Mouse (Mus musculus): ENCODE results near the gene Prkag2. TPM values are rescaled to one million over a fixed set of nuclear protein-coding genes. Genes with fewer than 3 reads are reported as not detected.

Prkag2 gene
- polyA plus RNA-seq, 1 experiment from 2014 or later: 36.4 TPM

DNA sequence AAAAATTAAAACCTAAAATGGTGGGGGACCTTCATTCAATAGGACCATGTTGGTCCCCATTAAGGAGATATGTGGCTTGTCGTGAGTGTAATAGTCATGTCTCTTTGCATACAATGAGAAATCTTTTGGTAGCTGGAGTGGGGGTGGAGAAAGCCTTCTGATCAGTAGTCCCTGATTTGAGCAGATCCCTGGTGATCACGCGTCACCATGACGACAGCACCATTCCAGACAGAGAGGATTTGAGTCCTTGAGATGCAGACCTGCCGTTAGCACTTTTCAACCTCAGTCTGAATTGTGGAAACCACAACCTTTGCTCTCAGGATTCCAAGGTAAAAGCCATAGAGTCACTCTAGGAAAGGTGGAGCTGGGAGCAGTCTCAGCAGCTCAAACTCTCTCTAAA is 18.7 kb upstream of the Prkag2 start:
- 90% methylated on average over 5 of the region's 5 CpGs for WGBS

DNA sequence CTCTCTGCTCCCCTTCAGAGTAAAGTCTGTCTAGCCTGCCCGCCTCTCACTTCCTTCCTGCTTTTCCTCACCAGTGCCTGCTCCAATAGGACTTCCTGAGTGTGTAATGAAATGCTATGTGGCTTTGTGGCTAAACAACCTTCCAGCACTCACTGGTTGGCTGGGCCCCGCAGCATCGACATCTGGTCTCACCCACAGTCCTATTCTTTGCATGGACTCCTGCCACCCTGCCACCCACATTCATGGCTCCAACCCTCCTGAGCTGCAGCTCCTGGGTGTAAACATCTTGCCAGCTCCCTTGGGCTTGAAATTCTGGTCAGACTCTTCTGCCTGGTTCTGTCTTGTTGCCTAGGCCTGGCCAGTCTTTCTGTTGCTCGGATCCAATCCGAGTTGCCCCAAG is 15.6 kb upstream of the Prkag2 start:
- TF ChIP-seq CTCF (IDR thresholded peaks at IDR 0.05; ENCODE audit: low read depth): no peak
- Histone ChIP-seq H3K9ac (ENCODE audit: low read depth, low read length) (no peak overlapping the region), H3K4me2 (ENCODE audit: low read length) (no peak overlapping the region), H3K36me3 (ENCODE audit: insufficient read depth, low read length) (no peaks in the 10 kb centered on the region), H3K27me3 (ENCODE audit: insufficient read depth, low read length) (no peaks in the 10 kb centered on the region), H3K4me3 (replicated peaks; ENCODE audit: low read depth, low read length) (no peak overlapping the region), H3K9me3 (replicated peaks; ENCODE audit: low read length) (no peaks in the 10 kb centered on the region), H3K4me1 (replicated peaks; ENCODE audit: insufficient read depth, low read length) (no peaks in the 10 kb centered on the region), H3K27ac (no peak overlapping the region)
- DNase-seq (ENCODE audit: low spot score) (peak; percentile 9), ATAC-seq (replicated peaks; ENCODE audit: low FRiP score, low read depth) (no peak)
- WGBS: 71% methylated on average over 5 of the region's 5 CpGs

More for the DNA sequence above, 18.7 kb upstream of the Prkag2 start:
- H3K27ac ChIP-seq: no peak overlapping the region
- H3K4me1 ChIP-seq (replicated peaks; ENCODE audit: insufficient read depth, low read length): no peaks in the 10 kb centered on the region
- TF ChIP-seq CTCF (IDR thresholded peaks at IDR 0.05; ENCODE audit: low read depth): no peak
- no peak overlapping the region for H3K4me3 ChIP-seq (replicated peaks; ENCODE audit: low read depth, low read length)
- H3K9me3 ChIP-seq (replicated peaks; ENCODE audit: low read length): no peaks in the 10 kb centered on the region
- ATAC-seq (replicated peaks; ENCODE audit: low FRiP score, low read depth) (no peak), DNase-seq (ENCODE audit: low spot score) (no peak)
- H3K4me2 ChIP-seq (ENCODE audit: low read length): no peak overlapping the region
- no peak overlapping the region for H3K9ac ChIP-seq (ENCODE audit: low read depth, low read length)
- H3K27me3 ChIP-seq (ENCODE audit: insufficient read depth, low read length): no peaks in the 10 kb centered on the region
- H3K36me3 ChIP-seq (ENCODE audit: insufficient read depth, low read length): no peaks in the 10 kb centered on the region

DNA sequence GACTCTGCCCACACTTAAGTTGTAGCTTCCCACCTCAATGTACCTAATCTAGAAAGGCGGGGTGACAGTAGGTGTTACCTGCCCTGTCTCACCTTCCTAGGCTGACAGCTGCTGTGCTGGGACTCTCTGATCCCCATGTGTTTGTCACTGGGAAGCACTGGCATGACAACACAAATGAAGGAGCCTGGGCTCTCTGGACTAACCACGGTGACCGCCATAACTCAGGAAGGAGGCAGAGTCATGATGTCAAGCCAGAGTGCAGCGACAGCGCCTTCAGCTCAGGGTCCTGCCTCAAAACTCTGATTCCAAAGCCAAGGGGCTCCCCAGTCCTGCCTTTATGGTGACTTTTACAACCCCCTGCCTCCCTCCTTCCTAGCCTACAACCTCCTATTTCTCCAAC is 14.8 kb upstream of the Prkag2 start:
- Histone ChIP-seq H3K4me2 (ENCODE audit: low read length) (no peak overlapping the region), H3K27ac (no peak overlapping the region), H3K9me3 (replicated peaks; ENCODE audit: low read length) (no peaks in the 10 kb centered on the region), H3K36me3 (ENCODE audit: insufficient read depth, low read length) (no peaks in the 10 kb centered on the region), H3K27me3 (ENCODE audit: insufficient read depth, low read length) (no peaks in the 10 kb centered on the region), H3K4me3 (replicated peaks; ENCODE audit: low read depth, low read length) (no peak overlapping the region), H3K4me1 (replicated peaks; ENCODE audit: insufficient read depth, low read length) (no peaks in the 10 kb centered on the region), H3K9ac (ENCODE audit: low read depth, low read length) (no peak overlapping the region)
- 60% methylated on average over 5 of the region's 5 CpGs for WGBS
- DNase-seq (ENCODE audit: low spot score): no peak
- no peak for TF ChIP-seq CTCF (IDR thresholded peaks at IDR 0.05; ENCODE audit: low read depth)
- no peak for ATAC-seq (replicated peaks; ENCODE audit: low FRiP score, low read depth)

DNA sequence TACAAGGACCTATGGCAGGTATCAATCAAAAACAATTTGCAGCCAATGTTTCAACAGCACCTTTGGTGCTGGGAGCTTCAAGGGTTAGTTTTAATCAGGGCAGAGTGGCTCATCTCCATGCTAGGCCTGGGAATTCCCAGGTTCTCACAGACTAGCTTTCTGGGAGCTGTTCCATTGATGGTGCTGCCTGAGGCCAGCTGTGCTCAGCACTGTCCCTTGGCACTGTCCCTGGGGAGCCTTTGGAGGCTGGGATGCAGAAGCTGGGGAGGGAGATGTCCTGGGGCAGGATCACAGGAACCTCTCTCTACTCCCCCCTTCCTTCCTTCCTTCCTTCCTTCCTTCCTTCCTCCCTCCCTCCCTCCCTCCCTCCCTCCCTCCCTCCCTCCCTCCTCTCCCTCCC is 13.7 kb upstream of the Prkag2 start:
- no peak overlapping the region for H3K4me3 ChIP-seq (replicated peaks; ENCODE audit: low read depth, low read length)
- no peak for DNase-seq (ENCODE audit: low spot score)

DNA sequence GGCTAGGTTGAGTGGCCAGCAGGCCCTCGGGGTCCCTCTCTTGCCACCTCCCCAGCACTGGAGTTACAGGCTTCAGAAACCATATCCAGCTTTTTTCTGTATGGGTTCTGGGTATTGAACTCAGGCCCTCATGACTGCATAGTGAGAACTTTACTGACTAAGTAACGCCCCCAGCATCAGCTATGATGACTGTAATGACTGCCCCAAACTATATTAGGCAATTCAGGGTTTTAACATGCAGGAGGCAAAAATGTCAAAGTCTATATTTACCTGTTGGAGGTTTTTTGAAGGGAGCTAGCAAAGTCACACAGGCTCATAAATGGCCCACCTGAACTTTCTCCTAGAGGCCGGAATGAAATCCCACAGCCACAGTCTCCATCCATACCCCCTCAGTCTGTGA is 9.9 kb upstream of the Prkag2 start:
- H3K4me2 ChIP-seq (ENCODE audit: low read length): no peak overlapping the region
- no peaks in the 10 kb centered on the region for H3K36me3 ChIP-seq (ENCODE audit: insufficient read depth, low read length)
- H3K4me1 ChIP-seq (replicated peaks; ENCODE audit: insufficient read depth, low read length): no peaks in the 10 kb centered on the region
- no peak for ATAC-seq (replicated peaks; ENCODE audit: low FRiP score, low read depth)
- 88% methylated on average over 3 of the region's 3 CpGs for WGBS
- H3K9me3 ChIP-seq (replicated peaks; ENCODE audit: low read length): no peaks in the 10 kb centered on the region
- no peak overlapping the region for H3K9ac ChIP-seq (ENCODE audit: low read depth, low read length)
- DNase-seq (ENCODE audit: low spot score): no peak
- H3K27ac ChIP-seq: no peak overlapping the region
- TF ChIP-seq CTCF (IDR thresholded peaks at IDR 0.05; ENCODE audit: low read depth): no peak
- 0 out of 2 replicates have a peak, but pooled peaks cover 3% of the 10 kb centered on the region for H3K27me3 ChIP-seq (ENCODE audit: insufficient read depth, low read length)
- no peak overlapping the region for H3K4me3 ChIP-seq (replicated peaks; ENCODE audit: low read depth, low read length)

More for the DNA sequence above, 13.7 kb upstream of the Prkag2 start:
- Histone ChIP-seq H3K36me3 (ENCODE audit: insufficient read depth, low read length) (no peaks in the 10 kb centered on the region), H3K4me1 (replicated peaks; ENCODE audit: insufficient read depth, low read length) (no peaks in the 10 kb centered on the region), H3K9ac (ENCODE audit: low read depth, low read length) (no peak overlapping the region), H3K4me2 (ENCODE audit: low read length) (no peak overlapping the region), H3K9me3 (replicated peaks; ENCODE audit: low read length) (no peaks in the 10 kb centered on the region), H3K27me3 (ENCODE audit: insufficient read depth, low read length) (no peaks in the 10 kb centered on the region), H3K27ac (no peak overlapping the region)
- no peak for TF ChIP-seq CTCF (IDR thresholded peaks at IDR 0.05; ENCODE audit: low read depth)
- ATAC-seq (replicated peaks; ENCODE audit: low FRiP score, low read depth): no peak

DNA sequence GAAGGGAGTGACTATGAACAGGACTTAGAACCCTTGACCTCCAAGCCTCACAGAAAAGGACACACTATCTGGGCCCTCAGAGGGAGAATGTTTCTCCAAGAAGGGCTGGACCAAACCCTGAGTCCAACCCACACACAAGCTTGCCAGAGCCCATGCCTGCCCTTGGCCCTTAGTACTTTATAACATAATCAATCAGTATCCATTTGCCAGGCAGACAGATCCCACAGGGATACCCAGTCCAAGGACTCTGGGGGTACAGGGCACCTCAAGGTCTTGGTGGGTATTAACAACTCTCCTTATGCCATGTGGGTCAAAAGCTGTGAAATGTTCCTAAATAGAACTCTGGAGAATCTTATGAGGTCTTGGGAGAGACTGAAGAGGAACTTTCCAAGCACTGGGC is 5.3 kb upstream of the Prkag2 start:
- no peak for TF ChIP-seq CTCF (IDR thresholded peaks at IDR 0.05; ENCODE audit: low read depth)
- H3K27ac ChIP-seq: no peak overlapping the region
- H3K36me3 ChIP-seq (ENCODE audit: insufficient read depth, low read length): no peaks in the 10 kb centered on the region
- DNase-seq (ENCODE audit: low spot score) (no peak), ATAC-seq (replicated peaks; ENCODE audit: low FRiP score, low read depth) (no peak)
- no peak overlapping the region for H3K4me3 ChIP-seq (replicated peaks; ENCODE audit: low read depth, low read length)
- no peaks in the 10 kb centered on the region for H3K9me3 ChIP-seq (replicated peaks; ENCODE audit: low read length)
- H3K4me2 ChIP-seq (ENCODE audit: low read length): no peak overlapping the region
- H3K27me3 ChIP-seq (ENCODE audit: insufficient read depth, low read length): 0 out of 2 replicates have a peak, but pooled peaks cover 3% of the 10 kb centered on the region
- peaks cover 6% of the 10 kb centered on the region; the same call in 1 of the 2 replicates for H3K4me1 ChIP-seq (replicated peaks; ENCODE audit: insufficient read depth, low read length)
- no peak overlapping the region for H3K9ac ChIP-seq (ENCODE audit: low read depth, low read length)

DNA sequence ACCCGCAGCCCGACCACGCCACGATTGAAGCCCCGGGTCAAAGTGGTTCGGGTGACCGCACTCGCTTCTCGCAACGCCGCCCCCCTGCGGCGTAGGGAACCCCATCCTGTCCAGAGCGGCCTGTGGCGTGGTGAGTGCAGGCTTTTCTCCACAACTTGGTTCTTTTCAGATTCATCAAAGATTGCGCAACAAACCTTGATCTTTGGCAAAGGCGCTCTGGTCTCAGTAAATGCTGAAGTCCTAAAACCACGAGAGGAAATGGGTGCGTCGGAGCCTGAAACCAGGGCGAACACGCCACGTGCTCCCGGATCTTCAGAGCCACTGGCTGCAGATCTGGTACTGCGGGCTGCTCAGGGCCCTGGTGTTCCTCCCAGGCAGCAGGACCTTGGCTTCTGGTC is 683 bp upstream of the Prkag2 start:
- TF ChIP-seq CTCF (IDR thresholded peaks at IDR 0.05; ENCODE audit: low read depth): peak; percentile 39; the same call in 1 of the 2 replicates
- Histone ChIP-seq H3K9ac (ENCODE audit: low read depth, low read length) (peak overlapping the region; percentile 58), H3K27ac (peak overlapping the region; percentile 77), H3K9me3 (replicated peaks; ENCODE audit: low read length) (no peaks in the 10 kb centered on the region), H3K36me3 (ENCODE audit: insufficient read depth, low read length) (no peaks in the 10 kb centered on the region), H3K4me2 (ENCODE audit: low read length) (peak overlapping the region; percentile 100), H3K4me3 (replicated peaks; ENCODE audit: low read depth, low read length) (peak overlapping the region; percentile 59), H3K4me1 (replicated peaks; ENCODE audit: insufficient read depth, low read length) (peaks cover 13% of the 10 kb centered on the region), H3K27me3 (ENCODE audit: insufficient read depth, low read length) (no peaks in the 10 kb centered on the region)
- DNase-seq (ENCODE audit: low spot score) (peak; percentile 63), ATAC-seq (replicated peaks; ENCODE audit: low FRiP score, low read depth) (peak; percentile 55)
- WGBS: under 1% methylated on average over 25 of the region's 25 CpGs
